Mouse (Mus musculus): ENCODE measurements at regions not wholly inside any gene's neighbourhood (a gene's known extent, or its start where the extent isn't known, plus 50 kb on each side); places are given as distances from the start of the nearest gene placed in this dataset.
A peak's percentile ranks its signal among the peaks of the same experiment; 100 is the strongest.
"Not testable (repeated sequence)": the region's sequence is repeated elsewhere in the genome, so short reads cannot be mapped to it uniquely, and the experiment has no call there.

- no peaks in the 10 kb centered on the region for H3K4me1 ChIP-seq (ENCODE audit: insufficient read depth, low read length)
- no peak for TF ChIP-seq CTCF (IDR thresholded peaks at IDR 0.05; ENCODE audit: low read depth)
- DNase-seq (ENCODE audit: low spot score) (no peak), ATAC-seq (no peak)
- 24% methylated on average over 3 of the region's 3 CpGs for WGBS
- H3K27me3 ChIP-seq (ENCODE audit: insufficient read depth, low read length), result no peaks in the 10 kb centered on the region
- no peak overlapping the region for H3K4me3 ChIP-seq (ENCODE audit: low read length)
- H3K27ac ChIP-seq, result no peak overlapping the region
- no peak overlapping the region for H3K9ac ChIP-seq (replicated peaks; ENCODE audit: low read length)
- H3K4me2 ChIP-seq (ENCODE audit: low read depth, low read length), result no peak overlapping the region
- 0 out of 2 replicates have a peak, but pooled peaks cover 4% of the 10 kb centered on the region for H3K9me3 ChIP-seq (ENCODE audit: low read length)
- H3K36me3 ChIP-seq (ENCODE audit: insufficient read depth, low read length), result no peaks in the 10 kb centered on the region
These were observed 226.0 kb downstream of the Cd47 start for GRCm38 (mm10) chr16:50026100-50026884.

GRCm38 (mm10) chr16:50027189-50027588, 226.9 kb downstream of the Cd47 start:
- WGBS, result 36% methylated on average over 2 of the region's 2 CpGs
- TF ChIP-seq CTCF (IDR thresholded peaks at IDR 0.05; ENCODE audit: low read depth), result no peak
- Histone ChIP-seq H3K4me3 (ENCODE audit: low read length) (no peak overlapping the region), H3K27me3 (ENCODE audit: insufficient read depth, low read length) (no peaks in the 10 kb centered on the region), H3K4me2 (ENCODE audit: low read depth, low read length) (no peak overlapping the region), H3K9me3 (ENCODE audit: low read length) (0 out of 2 replicates have a peak, but pooled peaks cover 4% of the 10 kb centered on the region), H3K4me1 (ENCODE audit: insufficient read depth, low read length) (no peaks in the 10 kb centered on the region), H3K9ac (replicated peaks; ENCODE audit: low read length) (no peak overlapping the region), H3K27ac (no peak overlapping the region), H3K36me3 (ENCODE audit: insufficient read depth, low read length) (no peaks in the 10 kb centered on the region)
- no peak for DNase-seq (ENCODE audit: low spot score)
- no peak for ATAC-seq

- Histone ChIP-seq H3K36me3 (ENCODE audit: insufficient read depth, low read length) (no peaks in the 10 kb centered on the region), H3K27ac (no peak overlapping the region), H3K9me3 (ENCODE audit: low read length) (no peaks in the 10 kb centered on the region), H3K4me2 (ENCODE audit: low read depth, low read length) (no peak overlapping the region), H3K4me3 (ENCODE audit: low read length) (no peak overlapping the region), H3K27me3 (ENCODE audit: insufficient read depth, low read length) (no peaks in the 10 kb centered on the region), H3K9ac (replicated peaks; ENCODE audit: low read length) (no peak overlapping the region), H3K4me1 (ENCODE audit: insufficient read depth, low read length) (no peaks in the 10 kb centered on the region)
- ATAC-seq (no peak), DNase-seq (ENCODE audit: low spot score) (no peak)
- TF ChIP-seq CTCF (IDR thresholded peaks at IDR 0.05; ENCODE audit: low read depth), result no peak
- 89% methylated on average over 1 of the region's 1 CpGs for WGBS
These were observed 229.4 kb downstream of the Cd47 start for GRCm38 (mm10) chr16:50029711-50030110.

GRCm38 (mm10) chr16:50030355-50030754, 230.0 kb downstream of the Cd47 start:
- H3K27me3 ChIP-seq (ENCODE audit: insufficient read depth, low read length); H3K9me3 ChIP-seq (ENCODE audit: low read length); H3K4me2 ChIP-seq (ENCODE audit: low read depth, low read length); H3K9ac ChIP-seq (replicated peaks; ENCODE audit: low read length); H3K4me1 ChIP-seq (ENCODE audit: insufficient read depth, low read length); H3K27ac ChIP-seq; H3K36me3 ChIP-seq (ENCODE audit: insufficient read depth, low read length); H3K4me3 ChIP-seq (ENCODE audit: low read length); DNase-seq (ENCODE audit: low spot score): not testable (repeated sequence)
- peak; percentile 53; the same call in 1 of the 2 replicates for ATAC-seq

GRCm38 (mm10) chr16:50030905-50031369, 230.6 kb downstream of the Cd47 start:
- no peaks in the 10 kb centered on the region for H3K9me3 ChIP-seq (ENCODE audit: low read length)
- TF ChIP-seq CTCF (IDR thresholded peaks at IDR 0.05; ENCODE audit: low read depth), result no peak
- H3K4me2 ChIP-seq (ENCODE audit: low read depth, low read length), result no peak overlapping the region
- no peak overlapping the region for H3K9ac ChIP-seq (replicated peaks; ENCODE audit: low read length)
- 76% methylated on average over 2 of the region's 2 CpGs for WGBS
- H3K4me3 ChIP-seq (ENCODE audit: low read length), result no peak overlapping the region
- no peaks in the 10 kb centered on the region for H3K36me3 ChIP-seq (ENCODE audit: insufficient read depth, low read length)
- no peak for ATAC-seq
- H3K27ac ChIP-seq, result no peak overlapping the region
- H3K27me3 ChIP-seq (ENCODE audit: insufficient read depth, low read length), result no peaks in the 10 kb centered on the region
- H3K4me1 ChIP-seq (ENCODE audit: insufficient read depth, low read length), result no peaks in the 10 kb centered on the region
- no peak for DNase-seq (ENCODE audit: low spot score)

- DNase-seq (ENCODE audit: low spot score), result no peak
- no peak for TF ChIP-seq CTCF (IDR thresholded peaks at IDR 0.05; ENCODE audit: low read depth)
These were observed 232.5 kb downstream of the Cd47 start for GRCm38 (mm10) chr16:50032798-50033197.

GRCm38 (mm10) chr16:50036296-50036734, 236.0 kb downstream of the Cd47 start:
- peak; percentile 47 for TF ChIP-seq CTCF (IDR thresholded peaks at IDR 0.05; ENCODE audit: low read depth)
- H3K4me1 ChIP-seq (ENCODE audit: insufficient read depth, low read length), result no peaks in the 10 kb centered on the region
- H3K36me3 ChIP-seq (ENCODE audit: insufficient read depth, low read length), result no peaks in the 10 kb centered on the region
- H3K9me3 ChIP-seq (ENCODE audit: low read length), result no peaks in the 10 kb centered on the region
- 29% methylated on average over 5 of the region's 5 CpGs for WGBS
- 0 out of 2 replicates have a peak overlapping the region, but pooled peaks have one; percentile 3 for H3K4me2 ChIP-seq (ENCODE audit: low read depth, low read length)
- no peak overlapping the region for H3K27ac ChIP-seq
- DNase-seq (ENCODE audit: low spot score) (peak; percentile 50), ATAC-seq (peak; percentile 62)
- H3K9ac ChIP-seq (replicated peaks; ENCODE audit: low read length), result no peak overlapping the region
- no peak overlapping the region for H3K4me3 ChIP-seq (ENCODE audit: low read length)
- H3K27me3 ChIP-seq (ENCODE audit: insufficient read depth, low read length), result no peaks in the 10 kb centered on the region

More at GRCm38 (mm10) chr16:50032798-50033197, 232.5 kb downstream of the Cd47 start:
- no peak for ATAC-seq
- H3K4me2 ChIP-seq (ENCODE audit: low read depth, low read length), result no peak overlapping the region
- no peak overlapping the region for H3K4me3 ChIP-seq (ENCODE audit: low read length)
- no peak overlapping the region for H3K27ac ChIP-seq
- no peaks in the 10 kb centered on the region for H3K36me3 ChIP-seq (ENCODE audit: insufficient read depth, low read length)
- 89% methylated on average over 2 of the region's 2 CpGs for WGBS
- H3K9me3 ChIP-seq (ENCODE audit: low read length), result no peaks in the 10 kb centered on the region
- no peaks in the 10 kb centered on the region for H3K27me3 ChIP-seq (ENCODE audit: insufficient read depth, low read length)
- no peak overlapping the region for H3K9ac ChIP-seq (replicated peaks; ENCODE audit: low read length)
- H3K4me1 ChIP-seq (ENCODE audit: insufficient read depth, low read length), result no peaks in the 10 kb centered on the region

All from hindbrain, postnatal 0 days (tissue).